Mouse (Mus musculus): ENCODE results near the gene Prelp. TPM values are rescaled to one million over a fixed set of nuclear protein-coding genes. Genes with fewer than 3 reads are reported as not detected.
"Not testable (repeated sequence)": the region's sequence is repeated elsewhere in the genome, so short reads cannot be mapped to it uniquely, and the experiment has no call there.

Gene Prelp
- 9.0 and 10.3 TPM in 2 replicates for polyA plus RNA-seq (2012; rRNA removed)

DNA sequence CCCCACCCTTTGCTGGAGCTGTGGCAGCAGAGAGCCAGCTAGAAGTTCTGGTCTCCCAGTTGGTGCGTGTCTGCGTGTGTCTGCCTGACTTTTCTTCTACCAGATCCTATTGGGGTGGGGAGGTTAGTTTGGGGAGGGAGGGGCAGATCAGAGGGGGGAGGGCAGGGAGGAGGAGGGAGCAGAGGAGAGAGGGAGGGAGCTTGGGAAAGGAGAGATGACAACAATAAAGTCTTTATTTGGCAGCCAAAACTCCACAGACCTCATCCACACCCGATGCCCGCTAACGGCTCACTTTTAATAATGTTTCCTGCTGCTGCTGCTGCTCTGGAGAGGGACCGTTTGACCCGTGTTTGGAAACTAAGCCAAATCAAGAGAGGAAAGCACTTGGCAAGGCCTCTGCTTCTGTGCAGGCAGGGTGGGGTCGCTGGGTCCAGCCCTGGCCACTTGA, at the start of gene Prelp:
Gene Prelp, minus strand, starts transcription at position 111 of the 448 bp plus-strand sequence.
- no peak for DNase-seq (ENCODE audit: extremely low spot score in 1 of 2, low spot score in 1 of 2)

DNA sequence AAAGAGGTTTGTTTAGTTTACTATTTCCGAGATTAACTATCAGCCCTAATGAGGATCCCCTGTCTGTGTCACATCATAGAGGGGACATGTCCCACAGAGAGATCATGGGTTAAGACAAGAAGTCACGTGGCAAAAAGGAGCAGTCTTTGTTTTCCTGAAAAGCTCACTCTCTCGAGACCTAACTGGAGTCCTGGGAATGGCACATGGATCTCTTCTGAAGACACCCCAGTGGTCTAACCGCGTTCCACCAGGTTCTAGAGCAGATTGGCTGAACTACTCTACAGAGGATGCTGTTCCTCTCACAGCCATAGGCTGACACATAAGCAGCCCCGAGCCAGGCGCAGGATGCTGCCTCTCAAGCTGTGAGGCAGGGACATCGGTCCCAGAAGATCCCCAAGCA, 48.2 kb upstream of the Prelp start:
- DNase-seq (ENCODE audit: extremely low spot score in 1 of 2, low spot score in 1 of 2): no peak

DNA sequence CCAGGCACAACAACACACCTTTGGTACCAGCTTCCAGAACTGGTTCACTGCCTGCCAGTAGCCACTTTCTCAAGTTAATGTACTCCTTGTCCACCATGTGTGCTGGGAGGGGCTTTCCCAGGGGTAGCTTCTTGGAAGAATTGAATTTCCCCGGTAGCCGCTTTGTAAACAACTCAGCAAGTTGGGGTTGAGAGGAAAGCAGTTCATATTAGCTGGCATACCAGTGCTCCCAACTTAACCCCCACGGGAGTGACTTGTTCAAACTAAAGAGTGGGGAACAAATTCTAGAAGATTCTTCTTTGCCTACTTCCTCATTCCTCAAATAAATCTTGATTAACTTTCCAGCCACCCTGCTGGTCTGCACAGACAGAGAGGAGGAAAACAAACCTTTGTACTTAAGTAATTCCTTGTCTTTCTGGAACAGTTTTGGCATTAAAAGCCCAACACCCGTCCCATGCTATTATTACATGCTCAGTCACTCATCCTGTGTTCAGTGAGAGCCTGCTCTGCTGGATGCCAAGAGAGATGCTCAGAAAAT, 47.6 kb upstream of the Prelp start:
- DNase-seq (ENCODE audit: extremely low spot score in 1 of 2, low spot score in 1 of 2): no peak

DNA sequence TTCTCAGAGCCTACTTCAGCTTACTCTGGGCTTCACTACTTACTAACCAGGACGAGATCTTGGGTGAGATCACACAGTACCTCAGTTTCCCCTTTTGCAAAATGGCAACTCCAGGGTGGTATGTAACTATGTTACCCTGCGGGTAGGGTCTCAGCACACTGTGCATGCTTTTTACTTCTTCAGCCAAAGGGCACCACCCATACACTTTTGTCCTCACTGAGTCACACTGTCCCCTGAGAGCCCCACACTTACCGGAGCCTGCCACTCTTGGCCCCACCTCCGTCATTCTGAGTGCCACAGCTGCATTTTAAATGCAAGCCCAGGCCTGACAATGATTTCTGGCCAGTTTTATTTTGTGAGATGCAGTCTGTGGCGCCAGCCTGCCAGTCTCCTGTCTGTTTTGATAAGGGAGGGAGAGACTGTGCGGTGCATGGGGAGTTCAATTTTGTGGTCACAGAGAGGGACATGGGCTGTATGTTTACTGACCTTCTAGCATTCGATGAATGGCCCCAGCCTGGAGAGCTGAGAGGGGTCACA, 46.3 kb upstream of the Prelp start:
- DNase-seq (ENCODE audit: extremely low spot score in 1 of 2, low spot score in 1 of 2): no peak

DNA sequence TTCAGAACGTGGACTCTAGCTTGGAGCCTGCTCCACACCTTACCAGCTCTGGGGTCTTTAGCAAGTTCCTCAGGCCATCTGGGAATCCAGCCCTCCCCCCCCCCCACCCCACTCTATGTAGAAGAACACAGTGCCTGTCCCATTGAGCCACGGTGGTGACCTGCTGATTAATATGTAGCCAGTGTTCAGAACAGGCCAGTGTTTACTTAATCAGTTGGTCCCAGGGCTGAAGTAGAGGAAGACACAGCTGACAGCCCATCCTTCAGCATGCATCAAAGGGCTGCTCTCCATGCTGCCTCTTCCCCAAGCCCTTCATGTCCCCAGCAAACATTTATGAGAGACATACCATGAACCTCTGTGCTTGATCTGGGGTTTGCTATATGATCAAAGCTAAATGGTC, 44.8 kb upstream of the Prelp start:
- DNase-seq (ENCODE audit: extremely low spot score in 1 of 2, low spot score in 1 of 2): no peak

DNA sequence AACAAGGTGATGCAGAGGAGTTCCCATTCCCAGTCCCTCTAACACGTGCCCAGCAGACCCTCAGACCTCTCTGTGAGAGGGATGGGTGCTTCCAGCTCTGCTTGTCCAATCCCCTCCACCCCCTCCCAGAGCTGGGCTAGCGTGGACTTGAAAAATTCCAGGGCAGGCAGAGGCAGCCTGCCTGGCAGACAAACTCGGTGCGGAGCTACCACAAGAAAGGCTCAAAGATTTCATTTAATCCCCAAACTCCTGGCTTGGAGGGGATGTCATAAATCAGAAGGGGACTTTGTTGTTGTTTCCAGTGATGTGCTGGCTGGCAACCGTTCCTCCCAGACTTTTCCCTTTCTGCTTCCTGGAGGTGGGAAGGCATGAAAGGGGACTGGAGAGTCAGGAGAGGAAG, 44.1 kb upstream of the Prelp start:
- DNase-seq (ENCODE audit: extremely low spot score in 1 of 2, low spot score in 1 of 2): no peak

DNA sequence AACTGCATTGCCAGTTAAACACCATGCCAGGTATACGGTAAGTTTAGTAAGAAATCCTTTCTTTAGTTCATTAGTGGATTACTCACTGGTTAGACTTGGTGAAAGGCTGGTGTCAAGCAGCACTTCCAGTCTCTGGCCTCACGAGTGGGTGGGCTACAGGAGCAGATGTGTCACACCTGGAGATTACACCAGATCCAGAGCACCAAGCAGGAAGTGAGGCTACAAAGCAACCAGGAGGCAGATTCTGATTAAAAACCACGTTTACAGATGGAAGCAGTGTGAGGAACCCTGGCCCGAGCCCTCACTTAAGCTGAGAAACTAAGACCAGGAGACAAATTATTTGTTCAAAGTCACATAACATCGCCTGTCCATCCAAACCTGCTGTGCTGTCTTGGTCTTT, 43.5 kb upstream of the Prelp start:
- no peak for DNase-seq (ENCODE audit: extremely low spot score in 1 of 2, low spot score in 1 of 2)

DNA sequence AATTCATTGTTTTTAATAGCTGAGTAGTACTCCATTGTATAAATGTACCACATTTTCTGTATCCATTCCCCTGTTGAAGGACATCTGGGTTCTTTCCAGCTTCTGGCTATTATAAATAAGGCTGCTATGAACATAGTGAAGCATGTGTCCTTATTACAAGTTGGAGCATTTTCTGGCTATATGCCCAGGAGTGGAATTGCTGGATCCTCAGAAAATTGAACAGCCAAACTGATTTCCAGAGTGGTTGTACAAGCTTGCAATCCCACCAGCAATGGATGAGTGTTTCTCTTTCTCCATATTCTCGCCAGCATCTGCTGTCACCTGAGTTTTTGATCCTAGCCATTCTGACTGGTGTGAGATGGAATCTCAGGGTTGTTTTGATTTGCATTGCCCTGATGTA, 42.4 kb upstream of the Prelp start:
- DNase-seq (ENCODE audit: extremely low spot score in 1 of 2, low spot score in 1 of 2): not testable (repeated sequence)

DNA sequence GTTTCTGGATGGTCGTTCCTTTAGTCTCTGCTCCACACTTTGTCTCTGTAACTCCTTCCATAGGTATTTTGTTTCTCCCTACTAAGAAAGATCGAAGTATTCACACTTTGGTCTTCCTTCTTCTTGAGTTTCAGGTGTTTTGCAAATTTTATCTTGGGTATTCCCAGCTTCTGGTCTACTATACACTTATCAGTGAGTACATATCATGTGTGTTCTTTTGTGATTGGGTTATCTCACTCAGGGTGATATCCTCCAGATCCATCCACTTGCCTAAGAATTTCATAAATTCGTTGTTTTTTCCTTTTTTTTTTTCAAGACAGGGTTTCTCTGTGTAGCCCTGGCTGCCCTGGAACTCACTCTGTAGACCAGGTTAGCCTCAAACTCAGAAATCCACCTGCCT, 41.9 kb upstream of the Prelp start:
- DNase-seq (ENCODE audit: extremely low spot score in 1 of 2, low spot score in 1 of 2): not testable (repeated sequence)

DNA sequence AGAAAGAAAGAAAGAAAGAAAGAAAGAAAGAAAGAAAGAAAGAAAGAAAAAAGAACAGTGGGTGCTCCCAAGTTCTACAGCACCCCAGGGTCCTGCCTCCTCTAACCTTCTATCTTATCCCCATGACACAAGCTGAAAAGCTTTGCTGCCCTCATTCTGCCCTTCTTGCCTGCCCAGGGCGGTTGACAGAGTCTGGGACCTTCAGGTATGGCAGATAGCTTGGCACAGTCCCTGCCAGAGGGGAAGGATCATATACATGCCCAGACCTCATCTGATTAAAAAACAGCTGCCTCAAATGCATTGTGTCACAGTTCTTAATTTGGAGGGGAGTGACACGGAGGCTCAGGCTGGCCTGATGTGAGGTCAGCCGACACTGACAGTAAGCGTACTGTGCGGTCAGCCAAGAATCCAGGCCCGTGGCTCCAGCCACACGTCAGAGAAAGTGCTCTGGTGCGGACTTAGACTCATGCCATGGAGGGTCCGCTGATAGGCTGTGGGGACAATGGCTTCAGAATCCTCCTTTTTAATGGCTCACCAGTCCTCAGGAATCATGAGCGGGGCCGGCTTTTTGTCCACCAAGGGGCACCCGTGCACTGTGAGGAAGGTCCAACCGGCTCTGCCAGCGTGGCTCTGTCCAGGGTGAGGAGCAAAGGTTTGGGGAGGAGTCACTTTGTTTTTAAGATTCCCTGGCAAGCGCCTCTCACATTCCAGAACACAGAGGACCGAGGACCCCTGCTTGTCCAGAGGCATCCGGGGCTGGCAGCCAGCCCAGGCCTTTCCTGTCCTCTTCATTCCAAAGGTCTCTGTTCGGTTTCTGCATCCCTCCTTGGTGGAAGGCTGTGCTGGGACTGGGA, 40.3 kb upstream of the Prelp start:
- DNase-seq (ENCODE audit: extremely low spot score in 1 of 2, low spot score in 1 of 2): peak in 1 of 2 experiments; percentile 26

DNA sequence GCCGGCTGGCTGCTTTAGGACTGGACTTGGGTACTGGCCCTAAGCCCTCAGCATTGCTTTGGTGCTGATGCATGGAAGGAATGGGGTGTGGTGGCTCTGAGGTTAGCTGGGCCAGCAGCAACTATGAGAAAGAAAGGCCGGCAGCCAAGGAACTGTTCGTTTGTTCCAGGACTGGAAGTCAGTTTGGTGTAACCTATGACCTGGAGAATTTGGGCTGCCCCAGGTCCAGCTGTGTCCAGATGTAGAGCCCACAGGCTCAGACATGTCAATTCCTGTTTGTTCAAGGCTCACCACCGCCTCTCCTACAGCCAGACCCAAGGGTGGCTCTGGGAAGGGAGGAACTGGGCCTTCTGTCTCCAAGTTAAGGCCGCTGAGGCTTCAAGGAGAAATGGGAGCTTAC, 38.3 kb upstream of the Prelp start:
- no peak for DNase-seq (ENCODE audit: extremely low spot score in 1 of 2, low spot score in 1 of 2)

DNA sequence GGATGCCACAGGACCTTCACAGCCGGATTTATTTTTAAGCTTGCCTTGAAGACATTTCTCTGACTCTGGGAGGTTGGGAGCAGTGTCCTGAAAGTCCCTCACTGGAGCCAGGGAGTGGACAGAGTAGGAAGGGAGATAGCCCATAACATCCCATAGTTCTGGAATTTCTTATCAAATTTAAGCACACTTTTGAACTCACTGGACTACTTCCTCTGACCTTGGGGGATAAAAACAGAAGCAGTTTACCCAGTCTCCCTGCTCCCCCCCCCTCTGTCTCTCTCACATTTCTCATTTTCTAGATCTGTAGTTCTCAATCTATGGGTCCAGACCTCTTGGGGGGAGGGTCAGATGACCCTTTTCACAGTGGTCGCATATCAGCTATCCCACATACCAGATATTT, 32.8 kb upstream of the Prelp start:
- no peak for DNase-seq (ENCODE audit: extremely low spot score in 1 of 2, low spot score in 1 of 2)

DNA sequence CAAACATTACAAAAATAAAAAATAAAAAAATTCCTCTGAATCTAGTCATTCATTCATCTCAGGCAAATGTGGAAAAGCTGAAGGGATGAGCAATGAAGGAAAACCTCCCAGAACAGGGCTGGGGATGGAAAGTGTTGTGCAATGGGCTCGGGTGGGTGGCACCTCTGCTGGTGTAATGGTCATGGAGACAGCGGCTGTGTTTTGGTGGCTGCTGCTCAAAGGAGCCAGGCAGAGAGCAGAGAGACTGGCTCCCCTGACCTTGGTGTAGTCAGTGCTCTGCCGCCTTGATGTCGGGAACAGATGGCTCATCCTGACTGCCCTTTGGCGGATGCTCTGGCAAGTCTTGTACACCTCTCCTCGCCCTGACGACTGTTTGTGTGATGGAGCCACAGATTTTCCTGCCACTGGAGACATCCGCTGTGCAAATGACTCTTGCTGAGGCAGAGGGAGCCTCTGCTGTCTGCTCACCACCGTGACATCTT, 32.1 kb upstream of the Prelp start:
- peak in 1 of 2 experiments; percentile 13 for DNase-seq (ENCODE audit: extremely low spot score in 1 of 2, low spot score in 1 of 2)

DNA sequence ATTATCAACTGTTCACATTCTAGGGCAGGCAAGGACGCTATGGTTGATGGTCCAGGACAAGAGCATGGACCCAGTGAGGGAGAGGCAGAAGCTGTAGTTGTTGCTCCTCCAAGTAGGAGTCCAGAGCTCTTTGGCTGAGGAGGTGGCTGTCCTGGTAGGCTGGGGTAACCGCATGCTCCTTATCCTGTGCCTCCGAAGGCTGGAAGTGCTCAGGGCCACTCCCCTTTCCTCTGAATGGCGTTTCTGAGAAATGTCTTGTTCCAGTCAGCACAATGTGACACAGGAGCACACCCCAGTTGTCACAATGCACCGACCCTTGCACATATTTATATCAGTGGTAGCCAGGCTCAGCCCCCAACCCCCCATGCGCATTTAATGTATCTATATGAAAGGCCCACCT, 30.4 kb upstream of the Prelp start:
- no peak for DNase-seq (ENCODE audit: extremely low spot score in 1 of 2, low spot score in 1 of 2)

DNA sequence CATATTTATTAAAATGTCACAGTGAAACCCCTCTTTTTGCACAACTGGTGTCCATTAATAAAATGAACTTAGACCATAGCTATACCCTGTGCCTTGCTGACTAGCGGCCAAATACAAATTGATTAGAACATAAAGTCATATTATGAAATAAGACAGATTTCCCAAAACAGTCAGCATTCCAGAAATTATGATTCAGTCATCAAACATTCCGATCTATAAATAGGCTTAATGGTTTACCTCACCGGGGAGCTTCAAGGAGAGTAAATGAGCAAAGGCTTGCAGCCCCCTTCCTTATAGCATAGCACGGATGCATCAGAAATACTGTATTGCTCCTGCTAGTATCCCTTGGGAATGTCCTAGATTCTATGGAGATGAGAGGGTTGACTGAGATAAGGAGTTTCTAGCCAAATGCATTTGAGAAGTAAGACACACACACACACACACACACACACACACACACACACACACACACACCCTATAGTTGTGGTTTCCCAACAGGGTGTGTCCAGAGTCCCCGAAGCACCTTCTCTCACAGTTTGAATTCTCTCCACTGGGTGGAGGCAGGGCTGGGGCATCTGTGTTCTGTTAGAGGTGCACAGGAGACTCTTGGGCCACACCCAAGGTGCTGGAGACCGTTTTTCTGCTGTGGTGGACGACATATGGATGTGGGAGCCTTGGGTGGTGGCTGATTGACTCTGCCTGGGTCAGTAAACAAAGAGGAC, 29.0 kb upstream of the Prelp start:
- DNase-seq (ENCODE audit: extremely low spot score in 1 of 2, low spot score in 1 of 2): no peak

DNA sequence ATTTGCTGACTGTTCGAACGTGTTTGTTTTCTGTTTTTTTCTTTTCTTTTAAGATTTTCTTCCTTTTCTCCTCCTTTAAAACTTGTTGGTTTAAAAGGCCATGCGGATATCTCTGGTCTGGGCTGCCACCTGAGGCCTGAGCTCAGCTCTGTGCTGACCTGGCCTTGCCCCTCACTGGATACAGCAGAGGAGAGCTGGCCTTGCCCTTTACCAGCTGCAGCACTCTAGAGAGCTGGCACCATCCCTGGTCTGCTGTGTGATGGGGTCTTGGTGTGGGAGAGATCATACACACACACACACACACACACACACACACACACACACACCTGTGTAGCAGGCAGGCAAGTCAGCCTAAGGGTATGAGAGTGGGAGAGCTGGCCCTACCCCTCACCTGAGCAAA, 23.9 kb upstream of the Prelp start:
- DNase-seq (ENCODE audit: extremely low spot score in 1 of 2, low spot score in 1 of 2): no peak

DNA sequence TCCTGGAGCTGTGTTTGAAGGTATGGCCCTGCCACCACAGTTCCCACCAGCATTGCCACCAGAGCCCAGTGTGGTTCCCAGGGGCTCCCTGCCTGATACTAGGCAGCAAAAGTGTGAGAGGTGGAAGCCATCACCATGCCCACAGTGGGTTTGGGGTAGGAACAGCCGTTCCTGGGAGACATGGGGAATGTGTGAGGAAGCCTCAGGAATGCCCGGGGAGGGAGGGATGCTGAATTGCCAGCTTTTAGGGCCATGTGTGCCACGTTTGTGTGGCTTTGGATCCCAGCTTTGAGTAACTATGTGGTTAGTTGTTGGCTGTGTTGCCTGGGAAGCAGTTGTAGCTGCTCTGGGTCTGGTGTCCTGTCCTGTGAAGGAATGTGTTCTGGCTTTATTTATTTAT, 20.7 kb upstream of the Prelp start:
- no peak for DNase-seq (ENCODE audit: extremely low spot score in 1 of 2, low spot score in 1 of 2)

DNA sequence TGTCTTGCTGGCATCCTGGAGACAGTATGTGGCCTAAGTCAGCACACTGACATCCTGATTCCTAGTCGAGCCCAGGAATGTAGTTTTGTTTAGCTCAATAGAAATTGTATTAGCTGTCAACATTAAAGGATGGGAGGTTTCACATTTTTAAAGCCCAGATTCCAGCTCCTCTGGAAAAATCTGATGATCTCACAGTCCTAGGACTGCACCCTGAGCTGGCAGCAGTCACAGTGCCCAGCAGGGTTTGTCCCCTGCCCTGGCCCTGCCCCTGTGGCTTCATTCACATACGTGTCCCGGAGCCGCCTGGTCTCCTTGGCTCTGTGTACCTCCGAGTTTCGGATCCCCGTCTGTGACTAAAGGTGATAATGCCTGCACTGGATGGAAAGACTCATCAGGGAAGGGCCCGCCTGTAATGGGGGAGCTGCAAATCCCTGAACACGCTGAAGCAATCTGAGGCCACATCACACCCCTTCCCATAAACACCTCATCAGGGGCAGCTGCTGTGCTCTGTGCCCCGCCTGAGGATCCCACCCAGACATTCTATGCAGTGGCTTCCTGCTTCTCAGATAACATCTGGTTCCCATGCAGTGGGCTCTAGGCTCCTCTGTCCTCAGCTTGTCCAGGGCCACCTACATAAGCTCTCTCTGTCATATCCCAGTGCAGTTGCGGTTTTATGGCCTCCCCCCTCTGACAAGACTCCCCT, 20.1 kb upstream of the Prelp start:
- no peak for DNase-seq (ENCODE audit: extremely low spot score in 1 of 2, low spot score in 1 of 2)

DNA sequence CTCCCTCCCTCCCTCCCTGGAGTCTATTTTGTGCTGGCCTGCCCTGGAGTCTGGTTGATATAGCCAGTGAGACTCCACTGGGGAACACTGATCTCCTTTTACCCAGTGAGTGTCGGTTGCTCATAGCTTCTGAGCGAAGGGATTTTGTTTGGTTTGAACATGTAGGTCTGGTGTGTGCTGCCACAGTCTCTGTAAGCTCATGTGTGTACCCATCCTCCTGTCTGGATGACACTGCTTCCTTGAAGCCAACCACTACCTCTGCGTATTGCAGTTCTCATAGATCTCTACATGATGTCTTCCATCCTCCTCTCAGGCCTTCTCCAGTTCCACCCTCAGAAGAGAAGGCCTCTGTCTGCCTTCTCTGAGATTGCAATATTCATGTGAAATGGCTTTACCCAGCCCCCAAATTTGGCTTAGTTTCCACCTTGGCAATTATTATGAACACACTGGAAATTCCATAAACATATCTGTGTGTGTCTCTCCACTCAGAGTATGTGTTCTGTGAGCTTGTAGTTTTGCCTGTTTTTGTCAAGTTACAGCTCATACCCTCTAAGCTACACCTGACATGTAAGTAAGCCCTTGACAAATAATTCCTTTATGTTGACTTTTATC, 19.4 kb upstream of the Prelp start:
- no peak for DNase-seq (ENCODE audit: extremely low spot score in 1 of 2, low spot score in 1 of 2)

DNA sequence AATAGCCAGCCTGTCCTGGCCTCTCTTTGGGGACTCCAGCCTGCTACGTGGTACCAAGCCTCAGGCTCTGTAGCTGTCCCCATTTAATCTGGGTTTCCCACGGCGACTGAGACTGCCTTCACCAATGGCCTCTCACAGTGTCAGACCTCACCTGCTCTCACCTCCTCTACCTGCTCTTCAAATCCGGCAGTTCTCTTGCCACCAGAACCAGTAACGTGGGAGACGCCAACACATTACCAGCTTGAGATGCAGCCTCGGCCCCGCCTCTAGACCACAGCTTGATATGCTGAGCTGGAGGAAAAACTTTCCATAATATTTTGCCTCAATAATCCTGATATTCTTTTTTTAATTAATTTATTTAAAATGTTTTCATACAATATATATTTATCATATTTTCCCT, 18.5 kb upstream of the Prelp start:
- no peak for DNase-seq (ENCODE audit: extremely low spot score in 1 of 2, low spot score in 1 of 2)
